Mouse (Mus musculus) right cerebral cortex, postnatal 10 days (tissue): ENCODE data around the gene Tnik.

Source experiments
- DNase-seq, 2 experiments: peaks; one replicate each; pipeline ENCODE4 v3.0.0; 2021; ENCODE audit warnings: low spot score in 2 of 2

The Tnik gene

DNA sequence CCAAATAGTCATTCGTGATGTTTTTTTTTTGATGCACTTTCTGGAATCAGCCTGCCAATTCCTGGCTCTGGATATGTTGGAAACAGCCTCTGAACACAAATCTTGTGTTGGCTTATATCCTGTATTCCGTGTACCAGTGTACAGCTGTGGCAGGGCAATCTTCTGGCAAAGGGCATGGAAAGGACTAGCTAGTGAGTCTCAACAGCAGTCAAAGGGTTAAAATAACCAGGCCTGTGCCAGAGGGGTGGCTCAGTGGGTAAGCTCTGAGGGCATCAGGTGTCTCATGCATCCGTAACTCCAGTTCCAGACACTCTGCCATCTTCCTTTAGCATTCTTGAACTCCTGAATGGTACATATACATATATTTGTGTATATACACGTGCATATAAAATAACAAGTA, 83.5 kb downstream of the Tnik start:
- no peak for DNase-seq

DNA sequence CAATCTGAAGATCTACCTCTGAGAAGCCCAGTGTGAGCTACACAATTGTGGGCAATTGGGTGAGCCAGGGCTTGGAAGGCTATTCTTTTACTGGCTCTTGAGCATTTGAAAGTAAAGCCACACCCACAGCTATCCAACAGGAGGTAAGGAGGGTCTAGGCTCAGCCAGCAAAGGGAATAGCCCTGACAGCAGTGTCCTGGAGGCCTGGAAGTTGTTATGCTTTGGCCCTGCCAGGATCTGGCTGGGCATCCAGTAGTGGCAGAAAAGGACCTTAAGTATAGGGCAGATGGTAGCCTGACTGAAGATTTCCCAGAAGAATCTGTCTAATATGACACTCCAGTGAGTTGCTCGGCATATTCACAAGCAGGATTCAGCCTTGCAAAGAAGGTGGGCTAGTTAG, 85.7 kb downstream of the Tnik start:
- DNase-seq, result no peak

DNA sequence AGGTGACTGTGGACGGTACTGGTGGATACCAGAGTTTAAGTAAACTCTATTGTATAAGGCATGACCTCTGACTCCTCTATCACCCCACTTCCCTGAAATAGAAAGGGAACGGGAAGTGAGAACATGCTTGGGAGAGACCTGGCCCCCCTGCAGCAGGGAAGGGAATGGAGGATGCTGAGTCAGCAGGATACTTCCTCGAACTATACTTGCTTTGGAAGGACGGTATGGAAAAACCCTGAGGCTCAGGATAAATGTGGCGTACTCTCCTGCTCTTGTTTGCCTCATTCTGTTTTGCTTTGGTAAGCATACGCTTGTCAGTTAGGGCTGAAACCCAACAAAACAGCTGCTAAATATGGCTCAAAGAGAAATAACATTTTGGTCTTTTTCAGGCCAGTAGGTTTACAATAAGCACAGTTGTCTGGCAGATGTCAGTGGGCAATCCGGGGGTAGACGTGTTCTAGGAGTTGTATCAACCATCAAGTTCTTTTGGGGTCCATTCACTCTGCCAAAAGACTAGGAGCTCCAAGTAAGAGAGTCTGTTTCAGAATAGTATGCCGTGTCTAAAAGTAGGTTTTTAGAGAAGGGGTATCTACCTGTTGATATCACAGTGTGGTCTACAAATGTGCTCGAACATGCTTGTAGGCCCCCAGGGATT, 87.3 kb downstream of the Tnik start:
- DNase-seq, result no peak

DNA sequence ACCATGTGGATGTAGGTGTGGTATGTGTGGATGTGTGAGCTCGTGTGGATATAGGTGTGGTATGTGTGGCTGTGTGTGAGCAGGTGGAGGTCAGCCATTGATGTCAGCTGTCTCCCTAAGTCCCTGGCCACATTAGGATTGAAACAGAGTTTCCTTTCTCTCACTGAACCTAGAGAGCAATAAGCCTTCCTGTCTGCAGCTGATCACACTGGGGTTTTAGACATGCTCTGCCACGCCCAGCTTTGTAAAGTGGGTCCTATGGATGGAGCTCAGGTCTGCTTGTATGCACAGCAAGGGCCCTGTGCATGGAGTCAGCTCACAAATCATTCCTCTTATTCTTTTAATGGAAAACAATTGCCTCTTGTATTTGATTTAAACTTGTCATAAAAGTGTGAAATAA, 95.4 kb downstream of the Tnik start:
- DNase-seq, result no peak

DNA sequence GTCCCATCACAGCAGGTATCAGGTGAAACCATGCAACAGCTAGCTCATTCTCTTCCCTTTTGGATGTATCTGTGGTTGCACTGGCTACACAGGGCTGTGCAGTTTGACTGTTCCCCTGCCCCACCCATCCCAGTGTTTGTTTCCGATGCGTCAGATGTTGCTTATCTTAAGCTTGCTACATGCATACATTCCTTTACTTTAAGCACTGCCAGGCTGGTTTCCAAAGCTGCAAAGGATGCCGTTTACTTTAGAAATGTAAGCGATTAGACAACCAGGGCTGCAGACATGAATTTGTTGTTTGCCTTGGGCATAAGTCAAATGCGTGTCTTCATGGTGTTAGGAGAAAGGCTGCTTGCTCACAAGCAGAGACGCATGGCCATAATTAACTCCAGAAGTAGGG, 96.1 kb downstream of the Tnik start:
- DNase-seq, result no peak

DNA sequence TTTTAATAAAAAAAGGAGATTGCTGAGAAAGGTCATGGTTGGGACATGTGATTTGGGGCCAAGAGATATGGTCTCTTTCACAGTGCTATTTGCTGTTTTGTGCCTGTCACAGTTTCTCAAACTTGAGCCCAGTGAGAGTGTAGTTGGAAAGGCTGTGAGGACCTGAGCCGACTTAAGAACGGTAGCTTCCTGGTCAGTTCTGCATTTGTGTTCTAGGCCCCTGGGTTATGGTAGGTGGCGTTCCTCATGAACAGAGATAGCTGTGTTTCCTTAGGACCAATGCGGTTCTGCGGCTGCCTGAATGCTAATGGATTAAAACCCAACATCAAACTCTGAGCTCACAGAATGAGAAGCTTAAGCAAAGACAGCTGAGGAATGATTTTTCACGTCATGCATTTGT, 98.0 kb downstream of the Tnik start:
- DNase-seq, result no peak

DNA sequence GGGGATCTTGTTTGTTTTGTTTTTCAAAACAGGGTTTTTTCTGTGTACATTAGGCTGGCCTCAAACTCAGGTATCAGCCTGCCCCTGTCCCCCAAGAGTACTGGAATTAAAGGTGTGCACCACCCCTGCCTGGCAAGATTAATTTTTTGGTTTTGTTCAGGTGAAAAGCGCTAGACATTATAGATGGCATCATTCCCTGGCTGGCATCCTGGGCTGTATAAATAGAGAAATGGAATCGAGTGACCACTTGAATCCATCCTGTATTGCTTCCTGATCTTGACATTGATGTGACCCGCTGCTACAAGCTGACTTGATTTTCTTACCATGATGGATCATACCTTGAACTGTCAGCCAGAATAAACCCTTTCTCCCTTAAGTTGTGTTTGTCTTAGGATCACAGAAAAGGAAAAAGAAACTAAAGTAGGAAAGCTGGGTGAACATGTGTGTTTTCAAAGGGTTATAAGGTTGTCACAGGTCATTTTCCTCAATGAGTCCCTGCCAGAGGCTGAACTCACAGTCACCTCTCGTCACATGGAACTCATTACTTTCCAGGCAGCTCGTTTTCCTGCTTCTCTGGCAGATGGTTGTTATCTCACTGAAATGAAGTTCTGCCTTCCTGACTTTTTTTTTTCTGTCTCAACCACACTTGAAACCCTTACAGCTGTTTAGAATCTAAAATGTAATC, 100.6 kb downstream of the Tnik start:
- no peak for DNase-seq

DNA sequence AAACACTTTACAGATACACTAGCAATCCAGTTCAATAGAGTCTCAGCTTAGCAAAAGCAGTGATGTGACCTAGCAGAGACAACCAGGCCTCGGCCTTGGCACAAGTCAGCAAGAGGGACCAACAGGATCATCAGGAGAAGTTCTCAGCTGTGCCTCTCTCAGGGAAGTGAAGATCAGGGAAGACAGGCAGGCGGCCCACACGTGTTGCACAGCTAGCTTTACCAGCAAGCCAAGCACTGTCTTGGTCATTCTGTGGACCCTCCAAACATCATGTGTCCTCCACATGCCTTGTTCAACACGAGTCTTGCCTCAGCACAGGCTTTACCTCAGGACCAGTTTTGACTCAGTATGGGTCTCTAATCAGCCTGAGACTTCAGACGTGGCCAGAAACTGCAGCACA, 105.7 kb downstream of the Tnik start:
- DNase-seq, result no peak

DNA sequence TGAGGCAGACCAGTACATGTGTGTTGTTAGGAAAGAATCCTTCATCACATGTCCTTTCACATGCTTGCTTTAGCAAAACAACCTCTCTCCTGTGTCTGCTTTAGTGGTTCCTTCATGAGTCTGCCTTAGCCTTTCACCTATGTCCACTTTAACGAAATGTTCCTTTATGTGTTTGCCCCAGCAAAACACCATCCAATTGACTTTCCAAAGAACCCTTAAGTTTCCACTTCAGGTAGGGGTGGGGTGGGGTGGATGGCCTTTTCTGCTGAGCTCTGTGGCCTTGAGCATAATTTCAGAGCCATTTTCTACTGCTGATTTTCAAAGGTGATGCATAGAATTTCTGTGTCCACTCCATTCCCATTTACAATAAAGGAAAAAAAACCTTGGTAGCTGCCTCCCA, 106.3 kb downstream of the Tnik start:
- no peak for DNase-seq

DNA sequence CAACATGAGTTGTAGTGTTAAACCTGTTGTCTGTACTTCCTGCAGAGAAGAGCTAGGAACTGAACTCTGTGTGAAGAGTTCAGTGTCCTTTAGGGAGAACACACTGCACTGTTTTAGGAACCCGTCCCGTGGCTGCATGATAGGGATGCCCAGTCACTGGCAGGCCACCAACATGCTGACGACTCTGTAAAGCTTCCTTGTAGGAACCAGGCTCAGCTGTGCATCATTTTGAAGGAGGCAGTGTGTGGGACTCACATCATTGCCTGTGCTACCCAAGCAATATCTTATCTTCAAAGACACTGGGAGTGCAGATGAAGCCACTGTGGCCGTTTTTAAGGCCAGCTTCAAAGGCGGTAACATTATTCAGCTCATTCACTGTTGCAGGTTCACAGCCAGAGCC, 106.7 kb downstream of the Tnik start:
- peak; percentile 56 to 58 for DNase-seq

DNA sequence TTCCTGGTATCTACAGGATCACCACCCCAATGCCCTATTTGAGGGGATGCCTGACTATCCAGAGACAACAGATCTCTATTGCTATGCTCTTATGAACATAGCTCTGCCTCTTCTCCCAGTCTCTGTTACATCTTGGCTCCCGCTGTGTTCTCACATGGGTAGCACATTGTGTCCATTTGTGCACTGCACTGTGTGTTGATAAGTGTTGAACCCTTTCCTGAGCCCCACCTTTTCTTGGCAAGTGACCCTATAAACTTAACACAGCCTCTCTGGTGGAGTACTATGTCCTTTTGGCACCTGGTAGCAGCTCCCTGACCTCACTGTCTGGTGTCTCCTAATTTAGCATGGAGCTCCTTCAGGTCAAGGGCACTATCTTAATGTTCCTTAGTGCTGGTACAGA, 108.6 kb downstream of the Tnik start:
- DNase-seq, result no peak

DNA sequence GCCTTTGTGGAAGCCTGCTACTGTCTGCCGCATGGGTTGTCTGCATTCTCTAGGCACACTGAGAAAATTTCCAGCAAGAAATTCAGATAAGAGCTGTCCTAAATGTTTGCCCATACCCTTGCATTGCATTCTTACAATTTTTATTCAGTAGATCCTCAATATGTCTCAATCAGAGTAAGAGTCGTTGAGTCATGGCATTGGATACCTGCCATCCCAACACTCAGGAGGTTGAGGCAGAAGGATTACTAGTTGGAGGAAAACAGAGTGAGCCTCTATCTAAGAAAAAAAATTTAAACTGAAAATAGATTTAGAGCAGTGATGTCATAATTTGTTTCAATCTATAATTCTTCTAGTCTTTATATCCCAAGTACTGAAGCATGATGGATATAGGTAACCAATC, 109.4 kb downstream of the Tnik start:
- DNase-seq, result no peak

DNA sequence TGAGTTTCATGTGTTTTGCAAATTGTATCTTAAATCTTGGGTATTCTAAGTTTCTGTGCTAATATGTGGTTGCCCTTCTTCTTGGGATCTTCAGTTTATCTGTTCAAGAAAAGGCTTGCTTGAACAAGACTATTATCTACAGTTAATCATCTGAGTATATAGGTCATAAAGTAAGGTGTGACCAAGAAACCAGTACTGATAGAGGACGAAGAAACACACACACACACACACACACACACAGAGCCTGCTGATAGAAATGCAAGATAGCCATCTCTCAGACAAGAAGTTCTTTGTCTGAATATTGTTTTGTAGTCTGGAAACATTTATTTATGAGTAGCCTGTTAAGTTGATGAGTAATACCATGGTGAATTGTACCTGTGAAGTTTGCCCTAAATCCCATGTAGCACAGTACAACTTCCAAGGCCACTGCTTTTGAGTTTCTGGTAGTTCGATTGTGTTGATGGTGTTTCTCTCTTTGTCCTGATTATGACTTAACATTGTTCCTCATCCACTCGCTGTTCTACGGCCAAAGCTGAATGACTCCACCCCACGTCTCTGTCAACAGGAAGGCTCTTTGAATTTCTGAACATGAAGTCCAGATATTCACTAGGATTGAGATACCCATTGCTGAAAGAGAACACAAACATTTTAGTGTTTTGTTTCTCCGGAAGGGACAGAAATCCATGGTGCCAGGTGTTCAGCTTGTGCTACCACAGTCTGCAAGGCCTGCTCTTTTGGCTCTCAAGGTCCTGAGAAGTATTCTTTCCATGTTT, 111.9 kb downstream of the Tnik start:
- DNase-seq, result no peak

DNA sequence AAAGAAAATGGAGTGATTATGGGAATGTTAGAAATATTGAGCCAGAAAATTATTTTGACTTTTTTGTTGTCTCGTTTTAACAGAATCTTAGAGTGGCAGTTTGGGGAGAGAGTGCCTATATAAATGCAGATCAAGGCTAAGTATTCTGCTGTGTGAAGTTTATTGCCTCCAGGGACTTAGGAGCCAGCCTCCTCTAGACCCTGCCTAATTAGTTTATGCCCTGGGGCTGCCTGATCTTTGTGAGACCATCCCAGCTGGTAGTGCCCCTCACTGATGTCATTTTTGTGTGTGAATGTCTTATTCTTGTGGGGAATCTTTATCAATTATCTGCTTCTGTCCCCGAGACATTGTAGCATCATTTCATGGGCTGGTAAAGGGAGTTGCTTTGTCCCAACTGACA, 117.2 kb downstream of the Tnik start:
- DNase-seq, result no peak

DNA sequence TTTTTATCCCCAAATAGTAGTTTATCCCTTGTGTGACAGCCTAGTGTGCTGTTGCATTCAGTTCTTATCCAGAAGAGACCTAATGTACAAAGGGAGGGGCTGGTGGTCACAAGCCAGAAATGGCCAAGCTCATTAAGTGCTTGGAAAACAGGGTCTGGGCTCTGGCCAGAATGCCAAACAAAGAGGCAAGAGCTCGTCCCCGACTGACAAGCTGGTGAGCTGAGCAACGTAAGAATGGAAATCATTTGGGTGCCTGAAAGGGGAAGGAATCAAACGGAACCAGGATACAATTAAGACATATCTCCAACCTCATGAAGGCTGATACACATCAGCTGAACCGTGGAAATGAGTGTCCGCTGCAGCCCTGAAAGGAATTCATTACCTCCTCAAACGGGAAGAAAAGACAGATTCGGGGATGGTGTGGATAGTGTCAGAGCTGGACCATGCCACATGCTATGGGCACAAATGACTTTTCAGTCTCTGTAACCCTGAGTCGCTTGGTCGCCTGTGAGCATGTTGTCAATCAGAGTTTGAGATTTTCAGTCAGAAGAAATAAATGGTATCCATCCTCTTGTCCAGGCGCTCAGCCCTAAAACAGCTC, 120.6 kb downstream of the Tnik start:
- peak in 1 of 2 experiments; percentile 57 for DNase-seq

DNA sequence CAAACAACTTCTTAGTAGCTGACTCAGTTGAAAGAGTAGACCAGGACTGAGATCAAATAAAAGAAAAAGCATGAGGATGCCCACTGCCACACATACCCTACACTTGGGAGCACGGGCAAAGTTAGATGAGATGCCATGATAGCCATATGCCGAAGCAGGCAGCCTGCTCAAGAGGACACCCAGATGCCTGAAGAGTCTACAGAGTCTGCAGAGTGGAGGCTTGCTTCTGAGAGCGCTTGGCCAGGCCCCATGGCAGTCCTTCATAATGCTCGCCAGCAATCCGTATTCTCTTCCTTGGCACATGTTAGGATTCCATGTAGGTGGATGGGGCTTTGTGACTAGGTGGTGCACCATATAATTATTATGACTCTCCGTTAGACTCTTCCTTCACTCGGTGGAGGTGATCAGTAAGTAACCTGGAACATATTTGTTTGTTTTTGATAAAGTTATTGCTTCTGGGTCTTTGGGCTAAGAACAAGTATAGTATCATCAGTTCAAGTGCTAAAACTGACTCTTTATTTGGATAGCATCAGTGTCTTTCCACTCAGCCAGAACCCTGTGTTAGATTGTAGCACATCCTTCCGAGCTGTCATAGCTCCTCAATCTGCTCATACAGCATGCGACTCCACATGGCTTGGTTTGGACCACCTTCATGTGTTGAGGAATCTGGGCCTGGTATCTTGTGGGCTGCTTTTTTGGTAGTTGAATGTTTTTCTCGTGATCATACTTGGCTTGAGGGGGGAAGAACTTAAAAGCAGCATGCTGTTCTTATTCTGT, 122.4 kb downstream of the Tnik start:
- no peak for DNase-seq

DNA sequence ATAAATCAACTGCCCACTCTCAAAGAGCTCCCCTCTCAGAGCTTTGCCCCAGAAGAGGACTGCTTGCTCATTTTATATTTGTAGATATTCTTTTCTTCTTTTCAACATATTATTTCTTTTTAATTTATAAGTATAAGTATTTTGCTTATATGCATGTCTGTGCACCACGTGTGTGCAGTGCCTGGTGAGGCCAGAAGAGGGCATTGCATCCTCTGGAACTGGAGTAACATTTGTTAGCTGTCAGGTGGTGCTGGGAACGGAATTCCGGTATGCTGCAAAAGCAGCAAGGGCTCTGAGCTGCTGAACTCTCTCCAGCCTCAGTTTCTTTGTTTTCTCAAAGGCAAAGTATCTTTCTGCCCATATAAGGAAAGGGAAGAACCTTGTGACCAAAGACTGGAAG, 125.5 kb downstream of the Tnik start:
- DNase-seq, result no peak

DNA sequence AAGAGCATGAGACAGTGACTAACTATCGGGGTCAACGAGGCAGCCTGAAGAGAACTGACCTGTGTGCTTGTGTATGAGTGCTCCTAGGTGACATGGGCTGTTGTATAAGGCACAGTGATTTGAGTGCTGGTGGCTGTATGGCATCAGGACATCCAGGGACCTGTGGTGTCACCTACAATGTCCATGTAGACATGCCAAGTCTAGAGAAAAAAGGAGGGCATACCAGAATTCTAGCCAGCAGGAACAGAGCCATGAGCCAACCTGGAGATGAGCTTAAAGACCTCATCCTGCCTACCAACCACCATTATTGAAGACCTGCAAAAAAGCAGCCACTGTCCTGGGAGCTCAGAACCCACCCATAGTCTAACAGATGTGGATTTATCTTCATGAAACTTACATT, 127.2 kb downstream of the Tnik start:
- DNase-seq, result no peak

DNA sequence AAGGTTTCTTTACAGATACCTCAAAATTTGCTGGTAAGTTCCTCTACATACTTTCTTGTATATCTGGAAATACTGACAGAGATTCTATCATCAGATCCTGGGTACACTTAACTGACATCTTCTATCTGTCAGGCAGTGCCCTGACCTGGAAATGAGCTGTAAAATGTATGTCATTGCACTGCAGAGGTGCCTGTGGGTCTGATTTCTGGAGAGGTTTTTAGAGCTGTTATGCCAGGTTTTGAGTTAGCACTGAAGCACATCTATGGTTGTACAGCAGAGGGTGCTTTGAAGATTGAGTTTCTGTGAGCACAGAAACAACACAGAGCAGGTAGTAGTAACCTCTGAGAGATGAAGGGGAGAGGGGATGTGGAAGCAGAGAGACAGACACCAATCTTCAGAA, 129.5 kb downstream of the Tnik start:
- no peak for DNase-seq

DNA sequence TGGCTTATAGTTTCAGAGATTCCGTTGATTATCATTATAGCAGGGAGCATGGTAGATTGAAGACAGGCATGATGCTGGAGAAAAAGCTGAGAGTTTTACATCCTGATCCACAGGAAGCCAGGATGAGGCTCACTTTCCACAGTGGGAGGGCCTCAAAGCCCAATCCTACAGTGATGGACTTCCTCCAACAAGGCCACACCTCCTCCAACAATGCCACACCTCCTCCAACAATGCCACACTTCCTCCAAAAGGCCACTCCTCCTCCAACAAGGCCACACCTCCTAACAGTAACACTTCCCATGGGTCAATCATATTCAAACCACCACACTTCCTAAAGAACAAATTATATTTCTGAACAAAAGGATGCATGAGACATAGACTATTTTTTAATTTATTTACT, 135.8 kb downstream of the Tnik start:
- no peak for DNase-seq

DNA sequence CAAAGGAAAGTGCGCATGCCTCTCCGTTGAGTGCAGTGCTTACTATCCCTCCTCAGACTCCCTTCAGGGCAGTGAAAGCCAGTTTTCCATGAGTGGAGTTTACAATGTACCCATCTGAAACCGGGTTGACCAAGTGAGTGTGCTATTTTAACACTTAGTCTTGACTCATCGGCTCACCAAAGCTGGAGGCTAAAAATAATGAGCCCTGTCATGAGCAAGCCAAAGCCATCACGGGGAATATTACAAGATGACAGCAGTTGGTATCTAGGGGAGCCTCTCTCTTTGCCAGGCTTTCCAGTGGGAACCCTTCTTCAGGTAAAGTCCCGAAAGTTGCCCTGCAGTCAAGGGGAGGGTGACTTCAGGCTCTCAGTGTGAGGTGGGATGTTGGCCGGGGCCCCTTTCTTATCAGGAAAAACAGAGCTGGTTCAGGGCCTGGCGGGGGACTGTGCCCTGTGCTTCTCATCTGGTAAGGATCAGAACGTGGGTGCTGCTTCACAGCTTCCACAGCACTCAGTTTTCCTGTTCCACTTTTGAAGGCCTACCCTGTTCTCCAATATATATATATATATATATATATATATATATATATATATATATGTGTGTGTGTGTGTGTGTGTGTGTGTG, 136.7 kb downstream of the Tnik start:
- no peak for DNase-seq

DNA sequence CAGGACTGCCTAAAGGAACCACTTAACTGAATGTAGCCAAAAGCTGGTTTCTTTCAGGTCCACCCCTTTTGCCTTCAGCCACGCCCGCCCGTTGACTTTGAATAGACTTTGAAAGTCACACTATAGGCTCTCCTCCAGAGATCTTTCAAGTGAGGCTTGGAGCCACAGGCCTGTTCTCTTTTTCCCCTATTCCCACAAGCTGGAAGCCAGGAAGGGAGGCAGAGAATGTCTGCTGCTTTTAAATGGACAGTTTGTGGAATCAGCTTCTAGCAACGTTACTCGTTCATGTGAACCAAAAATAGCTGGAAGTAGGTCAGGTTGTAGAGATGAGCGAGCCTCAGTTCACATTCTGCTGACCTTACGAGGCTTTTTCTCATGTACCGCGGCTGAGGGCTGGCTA, 138.3 kb downstream of the Tnik start:
- no peak for DNase-seq
